ENCODE assay signal across 9 mouse cellular contexts in the genomic region with DNA sequence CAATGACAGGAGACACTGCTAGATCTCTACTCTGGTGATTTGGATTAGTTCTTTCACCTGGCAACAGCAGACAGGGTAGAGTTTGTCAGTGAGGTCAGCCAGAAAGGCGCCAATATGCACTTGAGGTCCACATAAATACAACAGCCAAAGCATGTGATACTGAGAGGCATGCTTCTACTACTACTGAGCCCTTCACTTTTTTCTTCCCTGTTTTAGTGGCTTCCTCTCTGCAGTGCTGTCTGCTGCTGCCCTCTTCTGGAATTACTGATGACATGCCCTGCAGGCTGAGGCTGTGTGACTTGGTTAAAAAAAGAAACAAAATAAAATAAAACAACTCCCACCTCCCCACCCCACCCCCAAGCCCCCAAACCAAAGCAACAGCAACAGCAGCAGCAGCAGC.
DNase-seq lines count a peak whose midpoint lies in the region; ATAC-seq and TF ChIP-seq lines count a peak whose summit lies in the region.
"Had no signal": no experiment of that assay in that cellular context is flagged by ENCODE, and none has a peak within 500 bp of the region (broad histone marks: within the 10 kb centered on the region; RNA-seq: fewer than 3 reads in every experiment).

No protein-coding gene starts in this region.

- peak; percentile 61 for TF ChIP-seq CTCF in heart, adult 2 months (IDR thresholded peaks at IDR 0.05)
- peak; percentile 78 for TF ChIP-seq CTCF in kidney, postnatal 0 days (IDR thresholded peaks at IDR 0.05; ENCODE audit: low read depth)

- no peaks in the 10 kb centered on the region for H3K36me3 ChIP-seq in heart, adult 2 months (ENCODE audit: control insufficient read depth, insufficient read depth, low read length)
- no peaks in the 10 kb centered on the region for H3K36me3 ChIP-seq in ES-E14 (ENCODE audit: control insufficient read depth, insufficient read depth, low read length, poor library complexity, severe bottlenecking)
- H3K36me3 ChIP-seq in embryonic facial prominence, embryonic 14.5 days (ENCODE audit: control insufficient read depth, insufficient read depth, low read length), result no peaks in the 10 kb centered on the region
- H3K36me3 ChIP-seq in kidney, postnatal 0 days (ENCODE audit: insufficient read depth, low read length), result no peaks in the 10 kb centered on the region
- peaks cover 14% of the 10 kb centered on the region; the same call in 1 of the 2 replicates for H3K36me3 ChIP-seq in midbrain, embryonic 13.5 days
- H3K36me3 ChIP-seq: heart, embryonic 15.5 days had no signal

- no peaks in the 10 kb centered on the region for H3K79me2 ChIP-seq in heart, adult 2 months (replicated peaks; ENCODE audit: control insufficient read depth, insufficient read depth, low read length)

- no peak overlapping the region for H3K4me2 ChIP-seq in embryonic facial prominence, embryonic 14.5 days (ENCODE audit: low read depth, low read length)
- H3K4me2 ChIP-seq in kidney, postnatal 0 days (ENCODE audit: low read length), result no peak overlapping the region
- H3K4me2 ChIP-seq in midbrain, embryonic 13.5 days (replicated peaks), result no peak overlapping the region
- H3K4me2 ChIP-seq: heart, embryonic 15.5 days had no signal

- WGBS in heart, adult 2 months, result 20% methylated on average over 1 of the region's 1 CpGs
- 26% methylated on average over 1 of the region's 1 CpGs for WGBS in embryonic facial prominence, embryonic 14.5 days
- WGBS in kidney, postnatal 0 days, result 26% methylated on average over 1 of the region's 1 CpGs
- WGBS in midbrain, embryonic 13.5 days, result 14% methylated on average over 1 of the region's 1 CpGs

- no peak for DNase-seq in heart, adult 2 months
- no peak for DNase-seq in heart, adult 11 months
- no peak for DNase-seq in ES-E14 (ENCODE audit: low read depth, low spot score)
- DNase-seq in embryonic facial prominence, embryonic 14.5 days (ENCODE audit: low spot score), result peak; percentile 53
- peak; percentile 84 for DNase-seq in kidney, postnatal 0 days (ENCODE audit: low spot score)
- no peak for DNase-seq in urinary bladder, postnatal 10 days (ENCODE audit: low spot score)
- DNase-seq in thymus, postnatal 36 days, result no peak

- H3K9me3 ChIP-seq in ES-E14 (ENCODE audit: control insufficient read depth, insufficient read depth, low read depth, low read length), result no peaks in the 10 kb centered on the region
- no peaks in the 10 kb centered on the region for H3K9me3 ChIP-seq in embryonic facial prominence, embryonic 14.5 days (ENCODE audit: control insufficient read depth, low read length)
- H3K9me3 ChIP-seq in kidney, postnatal 0 days (replicated peaks; ENCODE audit: low read length), result no peaks in the 10 kb centered on the region
- H3K9me3 ChIP-seq in midbrain, embryonic 13.5 days, result no peaks in the 10 kb centered on the region
- H3K9me3 ChIP-seq: heart, embryonic 15.5 days had no signal

- ATAC-seq in embryonic facial prominence, embryonic 14.5 days (ENCODE audit: low read depth), result peak; percentile 37; the same call in 1 of the 2 replicates
- ATAC-seq in kidney, postnatal 0 days (replicated peaks; ENCODE audit: low FRiP score, low read depth), result peak; percentile 72; the same call in 1 of the 2 replicates
- peak; percentile 78 for ATAC-seq in midbrain, embryonic 13.5 days

- H3K4me3 ChIP-seq in heart, adult 2 months, result no peak overlapping the region
- H3K4me3 ChIP-seq in ES-E14 (ENCODE audit: insufficient read depth in 1 of 2, low read depth in 1 of 2, low read length in 2 of 2, poor library complexity in 1 of 2, severe bottlenecking in 1 of 2), result no peak overlapping the region
- no peak overlapping the region for H3K4me3 ChIP-seq in embryonic facial prominence, embryonic 14.5 days (ENCODE audit: low read depth, low read length)
- H3K4me3 ChIP-seq in kidney, postnatal 0 days (replicated peaks; ENCODE audit: low read depth, low read length), result no peak overlapping the region
- no peak overlapping the region for H3K4me3 ChIP-seq in midbrain, embryonic 13.5 days (replicated peaks)
- H3K4me3 ChIP-seq: heart, embryonic 15.5 days had no signal

- in situ Hi-C loops in ES-E14 (cut with MboI; ENCODE audit: low sequenced_read_pairs in 2 of 2, unreplicated experiment in 2 of 2), result no loop called here

- no peaks in the 10 kb centered on the region for H3K4me1 ChIP-seq in heart, adult 2 months (ENCODE audit: control insufficient read depth, insufficient read depth, low read length)
- no peaks in the 10 kb centered on the region for H3K4me1 ChIP-seq in ES-E14 (ENCODE audit: control insufficient read depth in 2 of 2, insufficient read depth in 2 of 2, low read length in 2 of 2, poor library complexity in 1 of 2)
- H3K4me1 ChIP-seq in embryonic facial prominence, embryonic 14.5 days (ENCODE audit: control insufficient read depth, insufficient read depth, low read length), result no peaks in the 10 kb centered on the region
- H3K4me1 ChIP-seq in kidney, postnatal 0 days (replicated peaks; ENCODE audit: insufficient read depth, low read length), result no peaks in the 10 kb centered on the region
- H3K4me1 ChIP-seq in midbrain, embryonic 13.5 days (replicated peaks), result 0 out of 2 replicates have a peak, but pooled peaks cover 3% of the 10 kb centered on the region
- H3K4me1 ChIP-seq: heart, embryonic 15.5 days had no signal

- no peak overlapping the region for H3K27ac ChIP-seq in heart, adult 2 months
- H3K27ac ChIP-seq in ES-E14 (ENCODE audit: insufficient read depth, low read depth, low read length, poor library complexity, severe bottlenecking), result no peak overlapping the region
- H3K27ac ChIP-seq in embryonic facial prominence, embryonic 14.5 days (replicated peaks; ENCODE audit: low read depth, low read length), result no peak overlapping the region
- no peak overlapping the region for H3K27ac ChIP-seq in kidney, postnatal 0 days
- no peak overlapping the region for H3K27ac ChIP-seq in midbrain, embryonic 13.5 days
- H3K27ac ChIP-seq: heart, embryonic 15.5 days had no signal

- intact Hi-C loops in heart, adult 2 months (cut with DNase I), result loop anchor here (2.0 to 5.0 kb wide), 2 partner anchors 234 to 378 kb away; no protein-coding TSS in a partner anchor

- no peak for TF ChIP-seq EP300 in heart, adult 2 months (IDR thresholded peaks at IDR 0.05; ENCODE audit: insufficient read depth, low read depth, low read length)

- TF ChIP-seq POLR2A in heart, adult 2 months (IDR thresholded peaks at IDR 0.05; ENCODE audit: insufficient read depth, low read depth, low read length), result no peak

- H3K9ac ChIP-seq in heart, adult 2 months (ENCODE audit: low read depth, low read length), result no peak overlapping the region
- H3K9ac ChIP-seq in ES-E14 (ENCODE audit: insufficient read depth, low read depth, low read length, poor library complexity, severe bottlenecking), result no peak overlapping the region
- no peak overlapping the region for H3K9ac ChIP-seq in embryonic facial prominence, embryonic 14.5 days (ENCODE audit: low read depth, low read length)
- no peak overlapping the region for H3K9ac ChIP-seq in kidney, postnatal 0 days (ENCODE audit: low read depth, low read length)
- H3K9ac ChIP-seq in midbrain, embryonic 13.5 days (replicated peaks), result no peak overlapping the region
- H3K9ac ChIP-seq: heart, embryonic 15.5 days had no signal

- H3K27me3 ChIP-seq in heart, adult 2 months (ENCODE audit: control insufficient read depth, insufficient read depth, low read length), result no peaks in the 10 kb centered on the region
- no peaks in the 10 kb centered on the region; the same call in 1 of the 2 replicates for H3K27me3 ChIP-seq in embryonic facial prominence, embryonic 14.5 days (replicated peaks; ENCODE audit: control insufficient read depth, insufficient read depth, low read length)
- no peaks in the 10 kb centered on the region for H3K27me3 ChIP-seq in kidney, postnatal 0 days (ENCODE audit: insufficient read depth, low read length)
- peaks cover 24% of the 10 kb centered on the region for H3K27me3 ChIP-seq in midbrain, embryonic 13.5 days
- H3K27me3 ChIP-seq: heart, embryonic 15.5 days had no signal

TF ChIP-seq in ES-E14, 5 proteins besides CTCF, POLR2A, EP300 and RAD21:
- TF ChIP-seq ZNF384 (IDR thresholded peaks at IDR 0.05; ENCODE audit: low read depth, low read length) (no peak), ZC3H11A (IDR thresholded peaks at IDR 0.05; ENCODE audit: borderline replicate concordance, low read depth, low read length) (0 out of 2 replicates have a peak, but pooled peaks have one; percentile 19)

Comparison
In these comparisons a context has a peak if more than half of its experiments do, and no peak if none do; other contexts are left out.
1. DNase-seq: peak in embryonic facial prominence, embryonic 14.5 days (single experiment) and kidney, postnatal 0 days (single experiment); none in heart, adult 2 months (0 of 2), heart, adult 11 months (single experiment), ES-E14 (single experiment), urinary bladder, postnatal 10 days (single experiment) and thymus, postnatal 36 days (0 of 2).
2. Peak in every context shown above with its lines, with median percentiles within 50 percentile points of each other: ATAC-seq.